Mouse (Mus musculus) left cerebral cortex, postnatal 14 days (tissue): ENCODE results near the gene Kyat1. TPM values are rescaled to one million over a fixed set of nuclear protein-coding genes. Genes with fewer than 3 reads are reported as not detected.
"Not testable (repeated sequence)": the region's sequence is repeated elsewhere in the genome, so short reads cannot be mapped to it uniquely, and the experiment has no call there.

Experiments
- DNase-seq, 2 experiments: peaks; one replicate each; pipeline ENCODE4 v3.0.0; 2021 to 2022; ENCODE audit warnings: low spot score in 2 of 2, mixed read lengths in 1 of 2
- intact Hi-C: fragments of 180-260 bp; cut with DNase I; formaldehyde crosslinking; loops from one replicate; pipeline ENCODE4 v1.15.1; 2025
- total RNA-seq, 2 experiments: library from RNA; stranded (reverse); gene quantifications; 2 replicates each; pipeline ENCODE4 v1.2.3; 2021

The Kyat1 gene
- total RNA-seq, 2 experiments from 2014 or later: 15.2 to 15.5 TPM

- DNase-seq: no peak
- intact Hi-C loops: no loop called here
These were observed 21.9 kb downstream of the Kyat1 start for GRCm38 (mm10) chr2:30183721-30184120.

- DNase-seq: no peak
- intact Hi-C loops: no loop called here
These were observed 23.2 kb downstream of the Kyat1 start for GRCm38 (mm10) chr2:30182424-30182823.

GRCm38 (mm10) chr2:30178711-30179110 lies 26.9 kb downstream of the Kyat1 start:
- intact Hi-C loops: loop anchor here (2.0 kb wide), 1 partner anchor 58 kb away; the partner anchor contains the start of gene Lrrc8a
- DNase-seq: not testable (repeated sequence)

GRCm38 (mm10) chr2:30177700-30178675 lies 27.7 kb downstream of the Kyat1 start, which contains the start of gene Spout1:
Gene Spout1 (minus strand): TSS chr2:30178459.
- DNase-seq: peak; percentile 96 to 98
- intact Hi-C loops: loop anchor here (2.0 kb wide), 1 partner anchor 59 kb away; the partner anchor contains the start of gene Lrrc8a

- intact Hi-C loops: no loop called here
- DNase-seq: no peak
These were observed 29.1 kb downstream of the Kyat1 start for GRCm38 (mm10) chr2:30176561-30176960.

- DNase-seq: no peak
- intact Hi-C loops: no loop called here
These were observed 29.8 kb downstream of the Kyat1 start for GRCm38 (mm10) chr2:30175897-30176296.

- intact Hi-C loops: loop anchor here (5.0 kb wide), 1 partner anchor 51 kb away; the partner anchor contains the start of gene Zer1
- DNase-seq: no peak
These were observed 32.0 kb downstream of the Kyat1 start for GRCm38 (mm10) chr2:30173541-30174240.

GRCm38 (mm10) chr2:30171997-30172382 lies 33.7 kb downstream of the Kyat1 start:
- no peak for DNase-seq
- intact Hi-C loops: loop anchor here (2.0 to 5.0 kb wide), 2 partner anchors 50 to 65 kb away; partner anchors contain the start of genes Lrrc8a and Zer1

- intact Hi-C loops: loop anchor here (2.0 to 5.0 kb wide), 2 partner anchors 49 to 65 kb away; partner anchors contain the start of genes Lrrc8a and Zer1
- peak; percentile 90 to 92 for DNase-seq
These were observed 34.2 kb downstream of the Kyat1 start, which contains the start of gene Endog for GRCm38 (mm10) chr2:30171371-30171996. Gene Endog (plus strand): TSS chr2:30171493.

GRCm38 (mm10) chr2:30166677-30167076 lies 39.0 kb downstream of the Kyat1 start:
- intact Hi-C loops: loop anchor here (5.0 kb wide), 1 partner anchor 101 kb away; the partner anchor contains the start of gene Phyhd1
- DNase-seq: no peak

- DNase-seq: no peak
- intact Hi-C loops: loop anchor here (5.0 kb wide), 2 partner anchors 37 to 122 kb away; no protein-coding TSS in a partner anchor
These were observed 41.2 kb downstream of the Kyat1 start for GRCm38 (mm10) chr2:30164340-30164932.

- intact Hi-C loops: loop anchor here (2.0 to 5.0 kb wide), 3 partner anchors 35 to 120 kb away; partner anchors contain the start of gene Pkn3
- peak; percentile 51 to 55 for DNase-seq
These were observed 43.8 kb downstream of the Kyat1 start for GRCm38 (mm10) chr2:30161809-30162208.

- not testable (repeated sequence) for DNase-seq
- intact Hi-C loops: loop anchor here (5.0 kb wide), 2 partner anchors 33 to 118 kb away; no protein-coding TSS in a partner anchor
These were observed 45.8 kb downstream of the Kyat1 start for GRCm38 (mm10) chr2:30159871-30160270.

GRCm38 (mm10) chr2:30152616-30153015 lies 53.0 kb downstream of the Kyat1 start:
- intact Hi-C loops: no loop called here
- no peak for DNase-seq

GRCm38 (mm10) chr2:30151840-30152239 lies 53.8 kb downstream of the Kyat1 start:
- DNase-seq: no peak
- intact Hi-C loops: no loop called here

- intact Hi-C loops: no loop called here
- no peak for DNase-seq
These were observed 58.2 kb downstream of the Kyat1 start for GRCm38 (mm10) chr2:30147466-30147865.

- intact Hi-C loops: no loop called here
- no peak for DNase-seq
These were observed 61.2 kb downstream of the Kyat1 start for GRCm38 (mm10) chr2:30144436-30144835.

- intact Hi-C loops, DNase-seq: not testable (repeated sequence)
These were observed 65.6 kb downstream of the Kyat1 start for GRCm38 (mm10) chr2:30140021-30140420.

- intact Hi-C loops: no loop called here
- DNase-seq: no peak
These were observed 69.2 kb downstream of the Kyat1 start for GRCm38 (mm10) chr2:30136458-30136857.
